Mouse (Mus musculus) olfactory bulb, adult 2 months (tissue): ENCODE results near the gene Sec14l1.

Experiments used
- CTCF ChIP-seq: fragments of 200-500 bp; IDR thresholded peaks from 2 replicates; pipeline ENCODE4 v1.5.1; 2012; ENCODE audit warnings: low read depth, mild to moderate bottlenecking, low read length, moderate library complexity; ENCODE audit not compliant: insufficient read depth
- POLR2A ChIP-seq: fragments of 200-500 bp; IDR thresholded peaks from 2 replicates; pipeline ENCODE4 v1.6.1; 2012; ENCODE audit warnings: mild to moderate bottlenecking, low read depth, low read length, moderate library complexity; ENCODE audit not compliant: insufficient read depth

- peak; percentile 97 for TF ChIP-seq CTCF
- no peak for TF ChIP-seq POLR2A
These were observed 42.8 kb upstream of the Sec14l1 start for GRCm38 (mm10) chr11:117072128-117072527.
